Mouse (Mus musculus): ENCODE results near the gene H2afv. TPM values are rescaled to one million over a fixed set of nuclear protein-coding genes. Genes with fewer than 3 reads are reported as not detected.

Gene H2afv
- polyA plus RNA-seq, 1 experiment, result 51.4 TPM

- WGBS, result 49% methylated on average over 5 of the region's 5 CpGs
- DNase-seq, result no peak
- peaks cover 19% of the 10 kb centered on the region for H3K4me1 ChIP-seq (ENCODE audit: control insufficient read depth, insufficient read depth, low read length)
- no peak overlapping the region for H3K4me3 ChIP-seq (replicated peaks; ENCODE audit: extremely low read depth, low read depth, low read length)
- no peak for TF ChIP-seq POLR2A (IDR thresholded peaks at IDR 0.05; ENCODE audit: borderline replicate concordance, extremely low read depth, low read depth, low read length)
- no peak for TF ChIP-seq CTCF (IDR thresholded peaks at IDR 0.05; ENCODE audit: insufficient read depth, low read length)
Measured at GRCm38 (mm10) chr11:6410050-6410602, 34.1 kb downstream of the H2afv start.

GRCm38 (mm10) chr11:6407162-6407621 lies 37.1 kb downstream of the H2afv start:
- no peak for DNase-seq
- no peak overlapping the region for H3K4me3 ChIP-seq (replicated peaks; ENCODE audit: extremely low read depth, low read depth, low read length)
- H3K4me1 ChIP-seq (ENCODE audit: control insufficient read depth, insufficient read depth, low read length), result peaks cover 23% of the 10 kb centered on the region
- TF ChIP-seq CTCF (IDR thresholded peaks at IDR 0.05; ENCODE audit: insufficient read depth, low read length) (no peak), POLR2A (IDR thresholded peaks at IDR 0.05; ENCODE audit: borderline replicate concordance, extremely low read depth, low read depth, low read length) (no peak)
- 87% methylated on average over 3 of the region's 3 CpGs for WGBS

GRCm38 (mm10) chr11:6406251-6407161 lies 37.7 kb downstream of the H2afv start:
- TF ChIP-seq CTCF (IDR thresholded peaks at IDR 0.05; ENCODE audit: insufficient read depth, low read length) (no peak), POLR2A (IDR thresholded peaks at IDR 0.05; ENCODE audit: borderline replicate concordance, extremely low read depth, low read depth, low read length) (peak; percentile 1; the same call in 1 of the 2 replicates)
- peaks cover 23% of the 10 kb centered on the region for H3K4me1 ChIP-seq (ENCODE audit: control insufficient read depth, insufficient read depth, low read length)
- no peak overlapping the region for H3K4me3 ChIP-seq (replicated peaks; ENCODE audit: extremely low read depth, low read depth, low read length)
- 25% methylated on average over 14 of the region's 14 CpGs for WGBS
- peak; percentile 68 for DNase-seq

- 59% methylated on average over 4 of the region's 4 CpGs for WGBS
- H3K4me1 ChIP-seq (ENCODE audit: control insufficient read depth, insufficient read depth, low read length), result peaks cover 23% of the 10 kb centered on the region
- TF ChIP-seq POLR2A (IDR thresholded peaks at IDR 0.05; ENCODE audit: borderline replicate concordance, extremely low read depth, low read depth, low read length), result no peak
- no peak for TF ChIP-seq CTCF (IDR thresholded peaks at IDR 0.05; ENCODE audit: insufficient read depth, low read length)
- H3K4me3 ChIP-seq (replicated peaks; ENCODE audit: extremely low read depth, low read depth, low read length), result no peak overlapping the region
- no peak for DNase-seq
Measured at GRCm38 (mm10) chr11:6405591-6406081, 38.6 kb downstream of the H2afv start.

- WGBS, result 61% methylated on average over 9 of the region's 9 CpGs
- TF ChIP-seq POLR2A (IDR thresholded peaks at IDR 0.05; ENCODE audit: borderline replicate concordance, extremely low read depth, low read depth, low read length), result no peak
- DNase-seq, result peak; percentile 51
- Histone ChIP-seq H3K4me1 (ENCODE audit: control insufficient read depth, insufficient read depth, low read length) (peaks cover 23% of the 10 kb centered on the region), H3K4me3 (replicated peaks; ENCODE audit: extremely low read depth, low read depth, low read length) (no peak overlapping the region)
Measured at GRCm38 (mm10) chr11:6404699-6405566, 39.3 kb downstream of the H2afv start.

- Histone ChIP-seq H3K4me3 (replicated peaks; ENCODE audit: extremely low read depth, low read depth, low read length) (no peak overlapping the region), H3K4me1 (ENCODE audit: control insufficient read depth, insufficient read depth, low read length) (peaks cover 23% of the 10 kb centered on the region)
- 86% methylated on average over 5 of the region's 5 CpGs for WGBS
- no peak for DNase-seq
- TF ChIP-seq POLR2A (IDR thresholded peaks at IDR 0.05; ENCODE audit: borderline replicate concordance, extremely low read depth, low read depth, low read length) (no peak), CTCF (IDR thresholded peaks at IDR 0.05; ENCODE audit: insufficient read depth, low read length) (no peak)
Measured at GRCm38 (mm10) chr11:6403830-6404405, 40.3 kb downstream of the H2afv start.

- Histone ChIP-seq H3K4me3 (replicated peaks; ENCODE audit: extremely low read depth, low read depth, low read length) (no peak overlapping the region), H3K4me1 (ENCODE audit: control insufficient read depth, insufficient read depth, low read length) (peaks cover 23% of the 10 kb centered on the region)
- DNase-seq, result peak; percentile 73
- 84% methylated on average over 19 of the region's 19 CpGs for WGBS
- no peak for TF ChIP-seq POLR2A (IDR thresholded peaks at IDR 0.05; ENCODE audit: borderline replicate concordance, extremely low read depth, low read depth, low read length)
- TF ChIP-seq CTCF (IDR thresholded peaks at IDR 0.05; ENCODE audit: insufficient read depth, low read length), result peak; percentile 83
Measured at GRCm38 (mm10) chr11:6402515-6403510, 41.4 kb downstream of the H2afv start.

GRCm38 (mm10) chr11:6398141-6398540 lies 46.1 kb downstream of the H2afv start:
- WGBS, result 92% methylated on average over 10 of the region's 10 CpGs
- Histone ChIP-seq H3K4me1 (ENCODE audit: control insufficient read depth, insufficient read depth, low read length) (no peaks in the 10 kb centered on the region), H3K4me3 (replicated peaks; ENCODE audit: extremely low read depth, low read depth, low read length) (no peak overlapping the region)
- no peak for DNase-seq
- TF ChIP-seq POLR2A (IDR thresholded peaks at IDR 0.05; ENCODE audit: borderline replicate concordance, extremely low read depth, low read depth, low read length), result no peak
- no peak for TF ChIP-seq CTCF (IDR thresholded peaks at IDR 0.05; ENCODE audit: insufficient read depth, low read length)
